Mouse (Mus musculus) kidney, postnatal 10 days (tissue): ENCODE results near the gene Nfxl1.
A peak's percentile ranks its signal among the peaks of the same experiment; 100 is the strongest.

Source experiments
- DNase-seq: peaks from one replicate; pipeline ENCODE4 v3.0.0; 2021; ENCODE audit warnings: mixed read lengths

Gene Nfxl1

DNA sequence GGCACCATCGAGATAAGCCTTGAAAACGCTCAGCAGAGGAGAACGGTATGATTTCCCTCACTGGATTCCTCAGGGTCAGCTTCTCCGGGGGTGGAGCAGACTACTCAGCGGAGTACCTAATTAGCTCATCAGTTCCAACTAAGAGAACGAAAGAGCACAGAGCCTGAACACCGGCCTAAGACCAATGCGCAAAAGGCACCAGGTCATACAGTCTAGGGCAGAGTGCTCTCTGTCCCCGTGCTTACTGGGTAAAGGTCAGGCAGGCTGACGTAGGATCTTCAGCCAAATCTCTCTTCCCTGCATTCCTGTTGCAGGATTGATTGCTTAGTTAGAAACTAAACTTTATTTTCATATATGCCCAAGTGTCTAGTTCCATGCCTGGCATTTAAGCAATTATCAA, 61.2 kb downstream of the Nfxl1 start:
- no peak for DNase-seq

DNA sequence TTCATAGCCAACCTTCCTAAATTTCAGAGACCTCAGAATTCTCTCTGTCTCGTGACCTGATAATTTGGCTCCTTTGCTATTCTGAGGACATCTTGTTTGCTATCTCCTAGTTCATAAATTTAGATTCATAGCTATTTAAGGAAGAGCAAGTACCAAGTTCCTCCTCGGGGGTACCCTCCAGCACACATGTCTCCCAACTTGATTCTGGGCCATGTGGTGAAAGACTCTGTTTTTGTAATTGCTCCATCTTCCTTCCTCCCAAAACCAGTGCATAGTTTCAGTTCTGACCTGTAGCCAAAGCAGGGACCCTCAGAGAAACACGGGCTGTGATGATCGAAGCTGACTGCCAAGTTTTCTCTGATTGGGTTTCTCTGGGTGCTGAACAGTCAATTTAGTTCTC, 62.7 kb downstream of the Nfxl1 start:
- DNase-seq = no peak

DNA sequence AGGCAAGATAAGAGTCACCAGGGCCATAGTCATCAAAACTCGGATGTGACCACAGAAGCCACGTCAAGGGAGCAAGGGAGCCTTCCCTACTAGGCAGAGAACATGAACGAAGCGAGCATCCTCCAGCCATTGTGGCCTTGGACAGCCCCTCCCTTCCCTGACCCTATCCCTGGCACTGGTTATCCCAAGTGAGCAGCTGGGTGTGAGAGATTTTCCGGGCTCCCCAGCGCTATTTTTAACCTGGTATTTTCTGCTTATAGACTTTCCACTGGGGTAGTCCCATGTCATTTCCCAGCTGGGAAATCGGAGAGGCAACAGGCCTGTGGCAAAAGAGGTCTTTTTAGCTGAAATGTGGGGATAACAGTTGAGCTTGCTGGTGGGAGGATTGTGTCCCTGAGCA, 65.6 kb downstream of the Nfxl1 start:
- DNase-seq = no peak

DNA sequence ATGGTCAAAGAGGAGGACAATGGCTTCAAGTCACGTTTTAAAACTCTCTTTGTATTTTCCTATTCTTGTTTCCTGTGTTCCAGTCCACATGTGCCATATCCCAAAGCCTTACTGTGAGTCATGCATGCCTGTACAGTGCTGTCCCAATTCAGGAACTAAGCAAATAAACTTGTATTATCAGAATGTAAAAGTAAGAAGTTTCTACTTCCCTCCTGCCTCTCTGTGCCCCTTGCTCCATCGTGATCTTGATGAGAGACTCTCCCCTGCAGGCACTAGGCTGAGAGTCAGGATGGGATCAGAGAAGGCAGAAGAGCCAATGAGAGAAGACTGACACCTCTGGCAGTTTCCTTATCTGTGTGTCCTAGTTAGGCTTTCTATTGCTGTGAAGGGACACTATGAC, 68.3 kb downstream of the Nfxl1 start:
- DNase-seq = no peak

DNA sequence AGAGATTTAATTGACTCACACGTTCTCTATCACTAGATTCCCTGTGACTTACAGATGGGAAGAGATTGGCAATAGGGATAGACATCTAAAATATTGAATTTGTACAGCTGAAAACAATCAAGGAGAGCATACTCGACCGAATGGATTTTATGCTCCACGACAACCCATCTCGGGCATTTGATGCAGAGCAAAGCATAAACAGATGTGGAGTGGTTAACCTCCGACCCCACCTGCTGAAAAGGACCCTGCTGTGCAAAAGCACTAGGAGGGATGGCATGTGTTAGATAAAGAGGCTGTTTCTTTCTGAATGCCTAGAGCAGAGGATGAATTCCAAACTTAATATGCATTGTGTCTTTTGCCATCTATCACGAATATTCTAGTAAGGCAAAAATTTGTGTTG, 79.0 kb downstream of the Nfxl1 start:
- DNase-seq = no peak

DNA sequence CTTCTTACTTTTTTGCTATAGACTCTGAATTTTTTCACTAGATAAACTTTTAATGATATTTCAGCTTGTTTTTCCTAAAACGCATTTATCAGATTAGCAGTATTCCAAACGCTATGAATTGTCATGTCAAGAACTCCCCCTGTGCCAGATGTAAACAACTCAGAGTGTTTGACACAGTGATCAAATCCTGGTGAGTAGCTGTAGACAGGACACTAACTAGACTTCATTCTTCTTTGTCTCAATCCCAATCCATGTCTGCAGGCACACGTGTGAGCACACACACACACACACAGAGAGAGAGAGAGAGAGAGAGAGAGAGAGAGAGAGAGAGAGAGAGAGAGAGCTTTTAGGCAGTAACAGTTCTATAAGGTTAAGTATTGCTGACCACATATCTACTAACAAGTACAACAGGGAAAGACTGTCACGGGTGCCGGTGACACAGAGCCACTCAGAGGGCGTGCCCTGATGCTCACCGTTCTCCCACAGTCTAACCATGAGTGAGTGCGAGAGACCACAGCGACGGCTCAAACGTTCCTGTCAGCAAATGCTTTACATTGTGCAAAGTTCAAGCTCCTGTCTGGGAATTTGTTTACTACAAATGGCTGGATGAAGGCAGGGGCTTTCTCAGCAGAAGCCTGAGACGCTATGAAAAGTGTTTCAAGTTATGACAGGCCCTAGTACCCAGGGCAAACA, 87.0 kb downstream of the Nfxl1 start:
- peak; percentile 18 for DNase-seq

DNA sequence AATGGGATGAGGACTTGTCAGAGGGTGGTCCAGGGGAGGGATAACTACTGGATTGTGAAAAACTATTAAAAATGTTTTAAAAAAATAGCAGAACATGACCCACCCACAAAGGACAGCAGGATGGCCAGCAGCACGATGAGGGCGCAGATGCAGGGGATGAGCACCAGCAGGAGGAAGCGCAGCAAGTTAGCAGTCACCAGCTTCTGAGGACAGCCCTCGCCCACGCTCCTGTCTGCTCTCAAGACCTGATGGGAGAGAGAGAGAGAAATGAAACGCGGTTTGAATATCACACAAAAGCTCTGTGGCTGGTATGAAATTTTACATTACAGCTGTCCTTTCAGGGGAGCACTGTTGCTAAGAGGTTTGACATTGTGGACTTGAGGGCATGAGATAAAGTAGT, 87.7 kb downstream of the Nfxl1 start:
- DNase-seq = no peak

DNA sequence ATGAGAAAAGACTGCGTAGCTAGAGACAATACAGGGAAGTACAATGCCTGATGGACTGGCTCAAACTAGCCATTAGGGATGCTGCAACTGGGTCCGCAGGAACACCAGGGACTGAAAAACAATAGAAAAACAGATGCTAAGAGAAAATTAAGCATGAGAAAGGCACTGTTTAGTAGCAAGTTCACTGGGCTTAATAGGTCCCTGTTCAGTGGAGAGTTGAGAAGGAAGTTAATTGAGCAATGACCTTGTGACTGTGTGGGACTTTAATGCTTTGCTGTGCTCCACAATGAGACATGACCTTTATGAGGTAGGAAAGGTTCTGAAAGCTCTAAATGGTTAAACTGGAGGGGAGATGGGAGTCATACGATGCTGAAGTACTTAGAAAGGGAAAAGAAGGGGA, 94.6 kb downstream of the Nfxl1 start:
- DNase-seq = no peak
